Mouse (Mus musculus) thymus, adult 2 months (tissue): Measurements from ENCODE around the gene Foxk2.

Source experiments
- CTCF ChIP-seq: fragments of 200-500 bp; IDR thresholded peaks from 2 replicates; pipeline ENCODE4 v1.5.1; 2012; ENCODE audit warnings: mild to moderate bottlenecking, control low read depth, low read length, moderate library complexity, borderline replicate concordance; ENCODE audit not compliant: control insufficient read depth, poor library complexity, insufficient read depth; ENCODE audit errors: extremely low read depth
- POLR2A ChIP-seq: fragments of 200-500 bp; IDR thresholded peaks from 2 replicates; pipeline ENCODE4 v1.6.1; 2012; ENCODE audit warnings: mild to moderate bottlenecking, low read length, control low read depth, moderate library complexity; ENCODE audit not compliant: control insufficient read depth, poor library complexity, insufficient read depth; ENCODE audit errors: extremely low read depth

GRCm38 (mm10) chr11:121305371-121305770, 45.6 kb downstream of the Foxk2 start:
- no peak for TF ChIP-seq CTCF
- no peak for TF ChIP-seq POLR2A
